Comparison of ENCODE assay signal across 18 mouse cellular contexts in the genomic region with DNA sequence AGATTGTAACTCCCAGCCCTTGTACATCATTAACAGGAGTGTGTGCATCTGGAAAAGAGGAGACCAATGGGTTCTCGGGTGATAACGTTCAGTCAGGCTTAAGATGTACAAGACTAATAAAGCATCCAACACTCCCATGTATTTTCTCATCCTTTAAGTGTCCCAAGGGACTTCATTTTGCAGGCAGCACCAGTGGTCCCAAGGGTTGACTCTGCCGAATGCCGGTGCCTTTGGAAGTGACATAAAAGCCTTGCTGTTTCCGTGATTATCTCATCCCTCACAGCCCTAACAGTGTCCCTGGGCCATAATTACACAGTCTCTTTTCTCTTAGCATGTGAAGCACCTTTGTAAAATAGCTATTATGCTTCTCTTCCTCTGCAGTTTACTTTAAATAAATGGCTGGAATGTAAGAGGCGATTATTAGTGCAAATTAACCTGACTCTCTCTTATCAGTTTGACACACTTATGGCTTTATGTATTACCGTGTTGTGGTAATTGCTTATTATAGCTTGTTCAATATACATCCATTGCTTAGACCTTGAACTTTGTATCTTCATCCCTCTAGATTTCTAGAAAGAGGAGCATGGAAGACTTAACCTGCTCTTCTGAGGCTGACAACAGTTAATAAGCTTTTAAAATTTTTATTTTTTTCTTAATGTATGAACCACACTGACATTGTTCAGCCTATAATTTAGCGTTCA. TPM values are rescaled to one million over a fixed set of nuclear protein-coding genes. Genes with fewer than 3 reads are reported as not detected.
DNase-seq lines count a peak whose midpoint lies in the region; ATAC-seq and TF ChIP-seq lines count a peak whose summit lies in the region.
"Had no signal": no experiment of that assay in that cellular context is flagged by ENCODE, and none has a peak within 500 bp of the region (broad histone marks: within the 10 kb centered on the region; RNA-seq: fewer than 3 reads in every experiment).

No protein-coding gene starts in this region.

- H3K27ac ChIP-seq in limb, embryonic 11.5 days (replicated peaks; ENCODE audit: low read depth, low read length): no peak overlapping the region
- H3K27ac ChIP-seq in limb, embryonic 10.5 days: no peak overlapping the region
- peak overlapping the region; percentile 55; the same call in 1 of the 2 replicates for H3K27ac ChIP-seq in hindbrain, embryonic 13.5 days
- peak overlapping the region; percentile 46; the same call in 1 of the 2 replicates for H3K27ac ChIP-seq in midbrain, embryonic 16.5 days (ENCODE audit: low read length)
- no peak overlapping the region for H3K27ac ChIP-seq in heart, adult 2 months
- H3K27ac ChIP-seq: heart, embryonic 13.5 days; hindbrain, embryonic 15.5 days; layer of hippocampus, adult 2 months; lung, embryonic 15.5 days had no signal

- no peak for DNase-seq in limb, embryonic 11.5 days (ENCODE audit: low spot score)
- DNase-seq in limb, embryonic 10.5 days (ENCODE audit: low spot score): no peak
- DNase-seq in embryo, embryonic 11.5 days (ENCODE audit: low read depth, low spot score): peak; percentile 17
- DNase-seq in spleen, postnatal 10 days (ENCODE audit: low spot score in 2 of 2): no peak
- DNase-seq in heart, adult 2 months: no peak
- no peak for DNase-seq in left cerebral cortex, postnatal 4 days
- DNase-seq: gastrocnemius, postnatal 14 days; right cerebral cortex, postnatal 14 days had no signal

- TF ChIP-seq CTCF in heart, adult 2 months (IDR thresholded peaks at IDR 0.05): no peak

- no peaks in the 10 kb centered on the region for H3K79me2 ChIP-seq in heart, adult 2 months (replicated peaks; ENCODE audit: control insufficient read depth, insufficient read depth, low read length)

- intact Hi-C loops in heart, adult 2 months (cut with DNase I): no loop called here
- intact Hi-C loops in left cerebral cortex, postnatal 4 days (cut with DNase I): no loop called here

- no peaks in the 10 kb centered on the region for H3K4me1 ChIP-seq in limb, embryonic 11.5 days (ENCODE audit: control insufficient read depth, insufficient read depth, low read length)
- no peaks in the 10 kb centered on the region for H3K4me1 ChIP-seq in limb, embryonic 10.5 days
- 0 out of 2 replicates have a peak, but pooled peaks cover 3% of the 10 kb centered on the region for H3K4me1 ChIP-seq in hindbrain, embryonic 13.5 days (replicated peaks)
- no peaks in the 10 kb centered on the region; the same call in 1 of the 2 replicates for H3K4me1 ChIP-seq in midbrain, embryonic 16.5 days (ENCODE audit: control insufficient read depth, insufficient read depth, low read length)
- no peaks in the 10 kb centered on the region for H3K4me1 ChIP-seq in heart, adult 2 months (ENCODE audit: control insufficient read depth, insufficient read depth, low read length)
- H3K4me1 ChIP-seq: heart, embryonic 13.5 days; hindbrain, embryonic 15.5 days; lung, embryonic 15.5 days had no signal

- TF ChIP-seq POLR2A in heart, adult 2 months (IDR thresholded peaks at IDR 0.05; ENCODE audit: insufficient read depth, low read depth, low read length): no peak

- H3K36me3 ChIP-seq in limb, embryonic 11.5 days (ENCODE audit: control insufficient read depth, insufficient read depth, low read length): no peaks in the 10 kb centered on the region
- no peaks in the 10 kb centered on the region for H3K36me3 ChIP-seq in limb, embryonic 10.5 days
- no peaks in the 10 kb centered on the region for H3K36me3 ChIP-seq in hindbrain, embryonic 13.5 days
- no peaks in the 10 kb centered on the region for H3K36me3 ChIP-seq in midbrain, embryonic 16.5 days (ENCODE audit: control insufficient read depth, insufficient read depth, low read length)
- H3K36me3 ChIP-seq in heart, adult 2 months (ENCODE audit: control insufficient read depth, insufficient read depth, low read length): no peaks in the 10 kb centered on the region
- H3K36me3 ChIP-seq: G1E; heart, embryonic 13.5 days; hindbrain, embryonic 15.5 days; lung, embryonic 15.5 days had no signal

- 0 out of 2 replicates have a peak, but pooled peaks have one; percentile 3 for ATAC-seq in limb, embryonic 11.5 days (ENCODE audit: insufficient number of reproducible peaks, low FRiP score, low TSS enrichment, low read depth)
- peak; percentile 40; the same call in 1 of the 2 replicates for ATAC-seq in hindbrain, embryonic 13.5 days (ENCODE audit: low FRiP score)
- peak; percentile 85 for ATAC-seq in midbrain, embryonic 16.5 days

- no peak overlapping the region for H3K4me3 ChIP-seq in limb, embryonic 11.5 days (ENCODE audit: low read depth, low read length)
- H3K4me3 ChIP-seq in limb, embryonic 10.5 days: no peak overlapping the region
- no peak overlapping the region for H3K4me3 ChIP-seq in hindbrain, embryonic 13.5 days
- H3K4me3 ChIP-seq in midbrain, embryonic 16.5 days (ENCODE audit: low read depth, low read length): no peak overlapping the region
- H3K4me3 ChIP-seq in heart, adult 2 months: no peak overlapping the region
- H3K4me3 ChIP-seq: heart, embryonic 13.5 days; hindbrain, embryonic 15.5 days; layer of hippocampus, adult 2 months; lung, embryonic 15.5 days had no signal

- TF ChIP-seq EP300 in heart, adult 2 months (IDR thresholded peaks at IDR 0.05; ENCODE audit: insufficient read depth, low read depth, low read length): no peak

- no peak overlapping the region for H3K4me2 ChIP-seq in limb, embryonic 11.5 days (ENCODE audit: low read depth, severe bottlenecking)
- H3K4me2 ChIP-seq in hindbrain, embryonic 13.5 days: no peak overlapping the region
- peak overlapping the region; percentile 23; the same call in 1 of the 2 replicates for H3K4me2 ChIP-seq in midbrain, embryonic 16.5 days (ENCODE audit: low read length)
- H3K4me2 ChIP-seq: heart, embryonic 13.5 days; hindbrain, embryonic 15.5 days; liver, embryonic 11.5 days; lung, embryonic 15.5 days had no signal

- no peak overlapping the region for H3K9ac ChIP-seq in limb, embryonic 11.5 days (ENCODE audit: low read length)
- H3K9ac ChIP-seq in hindbrain, embryonic 13.5 days: no peak overlapping the region
- H3K9ac ChIP-seq in midbrain, embryonic 16.5 days (ENCODE audit: low read depth, low read length): no peak overlapping the region
- no peak overlapping the region for H3K9ac ChIP-seq in heart, adult 2 months (ENCODE audit: low read depth, low read length)
- H3K9ac ChIP-seq: heart, embryonic 13.5 days; hindbrain, embryonic 15.5 days; lung, embryonic 15.5 days had no signal

- no peaks in the 10 kb centered on the region for H3K27me3 ChIP-seq in limb, embryonic 11.5 days (ENCODE audit: control insufficient read depth, insufficient read depth, low read length)
- no peaks in the 10 kb centered on the region for H3K27me3 ChIP-seq in limb, embryonic 10.5 days (ENCODE audit: low read depth, poor library complexity, severe bottlenecking)
- H3K27me3 ChIP-seq in hindbrain, embryonic 13.5 days: no peaks in the 10 kb centered on the region
- H3K27me3 ChIP-seq in midbrain, embryonic 16.5 days (ENCODE audit: control insufficient read depth, insufficient read depth, low read depth, low read length): no peaks in the 10 kb centered on the region
- no peaks in the 10 kb centered on the region for H3K27me3 ChIP-seq in heart, adult 2 months (ENCODE audit: control insufficient read depth, insufficient read depth, low read length)
- H3K27me3 ChIP-seq: heart, embryonic 13.5 days; hindbrain, embryonic 15.5 days; lung, embryonic 15.5 days had no signal

- H3K9me3 ChIP-seq in limb, embryonic 11.5 days (ENCODE audit: control insufficient read depth, low read length): no peaks in the 10 kb centered on the region
- H3K9me3 ChIP-seq in limb, embryonic 10.5 days (replicated peaks): no peaks in the 10 kb centered on the region
- no peaks in the 10 kb centered on the region for H3K9me3 ChIP-seq in hindbrain, embryonic 13.5 days
- H3K9me3 ChIP-seq in midbrain, embryonic 16.5 days (replicated peaks; ENCODE audit: control insufficient read depth, low read length, poor library complexity, severe bottlenecking): no peaks in the 10 kb centered on the region
- H3K9me3 ChIP-seq: G1E; heart, embryonic 13.5 days; hindbrain, embryonic 15.5 days; lung, embryonic 15.5 days had no signal

- 84% methylated on average over 8 of the region's 8 CpGs for WGBS in limb, embryonic 11.5 days
- 89% methylated on average over 8 of the region's 8 CpGs for WGBS in limb, embryonic 10.5 days
- 50% methylated on average over 8 of the region's 8 CpGs for WGBS in hindbrain, embryonic 13.5 days
- WGBS in midbrain, embryonic 16.5 days: 44% methylated on average over 8 of the region's 8 CpGs
- WGBS in heart, adult 2 months: 76% methylated on average over 8 of the region's 8 CpGs

RNA-seq across cellular contexts. Expression of gene Thsd7a, which starts 35.9 kb away (rescaled TPM):
- 1.5 and 2.3 TPM in 2 replicates for polyA plus RNA-seq in limb, embryonic 11.5 days (2014; fragmentation: Nextera tagmentation; extraction: Ambion mirVana)
- 0.45 and 1.2 TPM in 2 replicates for polyA plus RNA-seq in limb, embryonic 10.5 days (2016; fragmentation: Nextera tagmentation; extraction: Ambion mirVana)
- 55.1 and 61.7 TPM in 2 replicates for polyA plus RNA-seq in hindbrain, embryonic 13.5 days (2015; fragmentation: Nextera tagmentation; extraction: Ambion mirVana)
- 28.4 and 34.2 TPM in 2 replicates for polyA plus RNA-seq in midbrain, embryonic 16.5 days (2015; fragmentation: Nextera tagmentation; extraction: Ambion mirVana)
- 10 to 100 TPM in 1 of 2 experiments, 1 to 10 TPM in 1; 9.4 to 13.9 TPM for total RNA-seq in heart, adult 2 months (2021)
- polyA plus RNA-seq in heart, adult 2 months (2012; rRNA removed): 1.8 and 3.9 TPM in 2 replicates
- total RNA-seq in left cerebral cortex, postnatal 4 days (2021): 10 to 100 TPM; 42.6 to 46.4 TPM
- total RNA-seq: common myeloid progenitor, adult 5-6 weeks; neutrophil, adult 5-6 weeks had no signal

Comparison
In these comparisons a context has a peak if more than half of its experiments do, and no peak if none do; other contexts are left out.
1. ATAC-seq: peak in every context shown above with its lines; median percentile 85 in midbrain, embryonic 16.5 days; 40 in hindbrain, embryonic 13.5 days; 3 in limb, embryonic 11.5 days.
2. H3K27ac ChIP-seq: peak in hindbrain, embryonic 13.5 days (single experiment) and midbrain, embryonic 16.5 days (single experiment); none in limb, embryonic 11.5 days (single experiment), limb, embryonic 10.5 days (single experiment) and heart, adult 2 months (single experiment).